Mouse (Mus musculus) stomach, embryonic 15.5 days (tissue): ENCODE measurements around the gene Grik4. TPM values are rescaled to one million over a fixed set of nuclear protein-coding genes. Genes with fewer than 3 reads are reported as not detected.

ENCODE experiments used
- ATAC-seq: fragments of 200-750 bp; cut with Nextera tagmentation; 2 replicates; pipeline ENCODE4 v1.8.0; 2017; ENCODE audit warnings: low read depth, moderate number of reproducible peaks, moderate TSS enrichment; ENCODE audit not compliant: insufficient read depth, low FRiP score
- H3K27ac ChIP-seq: fragments of 300-500 bp; sonication (generic); 2 replicates; pipeline ENCODE4 v1.5.1; 2015; ENCODE audit warnings: mild to moderate bottlenecking, inconsistent platforms
- H3K27me3 ChIP-seq: fragments of 300-500 bp; sonication (generic); replicated peaks from 2 replicates; pipeline ENCODE4 v1.6.1; 2015; ENCODE audit warnings: inconsistent platforms
- H3K36me3 ChIP-seq: fragments of 300-500 bp; sonication (generic); 2 replicates; pipeline ENCODE4 v1.6.1; 2015; ENCODE audit warnings: inconsistent platforms
- H3K4me1 ChIP-seq: fragments of 300-500 bp; sonication (generic); 2 replicates; pipeline ENCODE4 v1.6.1; 2015; ENCODE audit warnings: inconsistent platforms
- H3K4me2 ChIP-seq: fragments of 300-500 bp; sonication (generic); 2 replicates; pipeline ENCODE4 v1.6.1; 2015; ENCODE audit warnings: mild to moderate bottlenecking, inconsistent platforms
- H3K4me3 ChIP-seq: fragments of 300-500 bp; sonication (generic); replicated peaks from 2 replicates; pipeline ENCODE4 v1.5.1; 2015; ENCODE audit warnings: inconsistent platforms
- H3K9ac ChIP-seq: fragments of 300-500 bp; sonication (generic); 2 replicates; pipeline ENCODE4 v1.6.1; 2015; ENCODE audit warnings: inconsistent platforms
- H3K9me3 ChIP-seq: fragments of 300-500 bp; sonication (generic); 2 replicates; pipeline ENCODE4 v1.6.1; 2016; ENCODE audit warnings: inconsistent platforms
- WGBS: fragments of 180-500 bp; shearing (Covaris S2); methylation state at CpG from one replicate; pipeline ENCODE4 v1.1.7; 2015; 5-methylcytosine and 5-hydroxymethylcytosine counted together
- polyA plus RNA-seq: library from polyadenylated mRNA; unstranded; fragments of >200 nt; fragmentation: Nextera tagmentation; extraction: Ambion mirVana; gene quantifications from 2 replicates; pipeline ENCODE4 v1.2.1, GENCODE M21; 2015

The Grik4 gene
- polyA plus RNA-seq, 1 experiment from 2014 or later: 1.1 TPM

DNA sequence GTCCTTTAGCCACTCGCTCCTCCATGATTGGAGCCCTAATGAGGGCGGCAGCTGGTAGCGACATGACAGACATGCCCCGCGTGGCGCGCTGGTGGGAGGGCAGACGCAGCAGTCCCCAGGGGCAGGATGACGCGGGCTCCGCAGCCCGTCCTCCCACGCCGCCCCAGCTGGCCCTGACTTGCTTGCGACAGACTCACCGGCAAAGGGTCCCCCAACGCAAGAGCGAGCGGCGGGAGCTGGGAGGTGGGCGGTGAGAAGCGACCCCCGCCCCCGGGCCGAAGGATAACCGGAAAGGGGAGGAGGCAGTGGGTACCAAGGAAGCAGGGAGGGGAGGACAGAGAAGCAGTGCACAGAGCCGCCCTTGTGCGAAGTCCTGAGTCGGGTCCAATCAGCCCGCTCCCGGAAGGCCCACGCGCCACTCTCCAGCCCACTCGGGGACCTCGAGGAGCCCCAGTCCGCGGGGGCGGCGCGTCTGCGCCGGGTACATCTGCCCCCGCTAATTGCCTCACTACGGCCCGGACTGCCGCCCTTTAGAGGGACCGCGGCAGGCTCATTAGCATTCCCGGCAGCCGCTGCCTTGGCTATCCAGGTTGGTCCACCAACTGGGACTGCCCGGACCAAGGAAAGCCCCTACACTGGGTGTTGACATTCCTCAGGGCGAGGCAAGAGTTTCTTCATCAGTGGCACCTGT, 46.8 kb downstream of the Grik4 start:
- no peaks in the 10 kb centered on the region for H3K9me3 ChIP-seq
- H3K4me3 ChIP-seq: peak overlapping the region; percentile 49
- H3K9ac ChIP-seq: peak overlapping the region; percentile 11; the same call in 1 of the 2 replicates
- under 1% methylated on average over 52 of the region's 52 CpGs for WGBS
- no peaks in the 10 kb centered on the region for H3K27me3 ChIP-seq
- H3K27ac ChIP-seq: no peak overlapping the region
- peak; percentile 40; the same call in 1 of the 2 replicates for ATAC-seq
- H3K36me3 ChIP-seq: no peaks in the 10 kb centered on the region
- peaks cover 16% of the 10 kb centered on the region for H3K4me1 ChIP-seq
- H3K4me2 ChIP-seq: peak overlapping the region; percentile 98

DNA sequence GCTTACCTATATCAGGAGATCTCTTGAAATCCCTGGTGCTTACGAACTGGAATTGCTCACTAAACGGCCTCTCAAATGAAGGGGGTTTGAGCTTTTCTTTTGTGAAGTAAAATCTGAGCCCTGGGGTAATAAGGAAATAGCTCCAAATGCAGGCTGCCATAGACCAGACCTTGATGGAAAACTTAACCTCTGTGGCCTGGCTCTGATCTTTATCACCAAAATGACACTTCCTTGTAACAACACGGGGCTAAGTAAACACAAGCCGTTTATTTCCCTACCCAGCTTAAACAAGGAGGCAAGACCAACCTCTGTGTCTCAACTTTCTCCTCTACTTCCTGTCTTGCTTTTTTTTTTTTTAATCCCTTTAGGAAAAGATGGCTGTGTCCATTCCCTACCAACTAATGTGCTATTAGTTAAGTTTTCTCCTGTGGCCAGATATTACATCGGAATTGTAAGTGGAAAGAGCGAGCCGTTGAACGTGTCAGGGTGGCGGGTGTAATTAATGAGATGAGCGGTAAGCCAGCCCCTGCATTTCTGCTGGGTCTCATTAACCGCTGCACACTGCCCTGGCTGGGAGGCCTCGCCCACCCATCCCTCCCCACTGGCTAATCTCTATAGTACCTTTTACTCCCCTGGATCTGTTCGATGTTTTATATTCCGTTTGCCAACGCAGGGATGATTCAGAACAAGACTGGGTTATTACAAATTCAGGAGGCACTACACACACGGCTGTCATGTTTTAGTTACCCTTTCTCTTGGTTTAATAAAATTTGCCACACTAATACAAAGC, 47.7 kb downstream of the Grik4 start:
- 5% methylated on average over 16 of the region's 16 CpGs for WGBS
- H3K4me3 ChIP-seq: peak overlapping the region; percentile 49; the same call in 1 of the 2 replicates
- H3K27me3 ChIP-seq: no peaks in the 10 kb centered on the region
- H3K36me3 ChIP-seq: no peaks in the 10 kb centered on the region
- peak overlapping the region; percentile 98 for H3K4me2 ChIP-seq
- no peak overlapping the region for H3K27ac ChIP-seq
- ATAC-seq: no peak
- H3K9ac ChIP-seq: no peak overlapping the region
- peaks cover 16% of the 10 kb centered on the region for H3K4me1 ChIP-seq
- no peaks in the 10 kb centered on the region for H3K9me3 ChIP-seq

DNA sequence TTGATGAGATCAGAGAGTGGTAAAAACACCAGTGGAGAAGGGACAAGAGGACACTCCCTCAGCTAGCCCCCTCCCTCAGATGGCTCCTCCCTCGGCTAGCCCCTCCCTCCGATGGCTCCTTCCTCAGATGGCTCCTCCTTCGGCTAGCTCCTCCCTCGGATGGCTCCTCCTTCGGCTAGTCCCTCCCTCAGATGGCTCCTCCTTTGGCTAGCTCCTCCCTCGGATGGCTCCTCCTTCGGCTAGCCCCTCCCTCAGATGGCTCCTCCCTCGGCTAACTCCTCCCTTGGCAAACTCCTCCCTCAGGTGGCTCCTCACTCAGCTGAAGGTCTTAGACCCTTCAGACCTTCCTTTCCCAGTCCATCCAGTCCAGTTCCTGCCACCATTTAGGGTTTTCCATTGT, 51.5 kb downstream of the Grik4 start:
- Histone ChIP-seq H3K4me3 (no peak overlapping the region), H3K4me1 (peaks cover 11% of the 10 kb centered on the region), H3K4me2 (no peak overlapping the region), H3K27ac (no peak overlapping the region), H3K9ac (no peak overlapping the region), H3K9me3 (no peaks in the 10 kb centered on the region), H3K27me3 (no peaks in the 10 kb centered on the region), H3K36me3 (no peaks in the 10 kb centered on the region)
- WGBS: 84% methylated on average over 8 of the region's 8 CpGs
- no peak for ATAC-seq

DNA sequence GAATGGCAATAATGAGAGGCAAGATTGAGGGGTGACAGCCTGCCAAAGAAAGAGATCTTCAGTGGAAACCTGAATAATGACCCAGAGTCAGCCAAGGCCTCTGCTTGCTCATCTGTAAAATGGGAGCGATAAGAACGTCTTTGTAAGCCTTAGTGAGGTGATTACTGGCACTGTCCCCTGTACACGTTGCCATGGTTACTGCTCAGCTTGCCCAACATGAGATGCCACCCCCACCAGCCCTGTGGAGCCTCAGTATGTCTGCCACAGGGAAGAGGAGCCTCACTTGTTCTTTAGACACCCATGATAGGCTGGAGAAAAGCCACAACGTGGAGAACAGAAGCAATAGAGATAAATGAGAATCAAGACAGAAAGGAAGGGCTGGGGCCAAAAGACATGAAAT, 56.4 kb downstream of the Grik4 start:
- Histone ChIP-seq H3K4me2 (no peak overlapping the region), H3K4me3 (no peak overlapping the region), H3K27me3 (no peaks in the 10 kb centered on the region), H3K36me3 (no peaks in the 10 kb centered on the region), H3K4me1 (peaks cover 14% of the 10 kb centered on the region; the same call in 1 of the 2 replicates), H3K9ac (no peak overlapping the region), H3K27ac (no peak overlapping the region), H3K9me3 (no peaks in the 10 kb centered on the region)
- 80% methylated on average over 4 of the region's 4 CpGs for WGBS
- ATAC-seq: no peak

DNA sequence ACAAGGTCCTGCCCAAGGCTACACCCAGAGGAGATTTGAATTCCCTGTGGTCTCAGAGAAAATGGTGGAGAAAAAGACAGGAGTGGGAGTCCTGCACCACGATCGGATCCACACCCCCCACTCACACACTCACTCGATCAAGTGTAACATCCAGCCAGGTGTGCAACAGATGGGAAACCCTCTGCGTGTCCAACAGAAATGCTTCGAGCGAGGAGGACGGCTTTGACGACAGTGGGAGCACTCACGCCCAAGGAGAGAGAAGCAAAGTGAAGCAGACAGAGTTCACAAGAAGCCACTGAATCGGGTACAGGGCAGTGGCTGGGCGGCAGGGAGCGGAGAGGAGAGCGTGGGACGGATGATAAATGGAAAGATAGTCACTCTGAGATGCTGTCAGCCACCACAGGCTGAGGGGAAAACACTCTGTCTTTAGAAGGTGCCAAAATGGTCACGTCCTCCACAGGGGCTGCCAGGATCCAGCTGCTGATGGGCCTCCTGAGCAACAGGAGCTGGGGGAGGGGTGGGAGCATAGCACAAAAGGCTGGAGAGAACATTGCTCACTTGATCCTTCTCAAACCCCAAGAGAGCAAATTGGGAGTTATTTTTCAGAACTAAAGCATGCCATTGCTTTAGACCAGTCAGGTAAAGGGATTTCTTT, 58.1 kb downstream of the Grik4 start:
- WGBS: 35% methylated on average over 15 of the region's 15 CpGs
- Histone ChIP-seq H3K4me1 (peaks cover 17% of the 10 kb centered on the region; the same call in 1 of the 2 replicates), H3K9ac (no peak overlapping the region), H3K4me2 (no peak overlapping the region), H3K9me3 (no peaks in the 10 kb centered on the region), H3K4me3 (no peak overlapping the region), H3K36me3 (no peaks in the 10 kb centered on the region), H3K27ac (no peak overlapping the region), H3K27me3 (no peaks in the 10 kb centered on the region)
- no peak for ATAC-seq

DNA sequence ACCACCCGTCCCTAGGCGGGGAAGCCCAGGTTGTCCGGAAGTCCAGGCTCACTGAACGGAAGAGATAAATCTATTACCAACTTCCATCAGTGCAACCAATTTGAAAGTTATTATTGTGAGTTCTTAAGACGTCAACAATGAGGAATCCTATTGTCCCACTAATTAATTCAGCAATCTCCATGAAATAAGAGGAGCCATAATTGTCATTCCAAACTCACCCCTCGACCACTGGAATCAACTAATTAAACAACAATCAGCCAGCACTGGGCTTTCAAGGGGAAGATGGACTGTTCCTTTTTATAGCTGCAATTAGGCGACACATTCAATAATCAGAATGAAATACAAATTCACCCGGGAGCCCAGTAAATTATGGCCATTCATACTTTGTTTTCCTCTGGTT, 58.7 kb downstream of the Grik4 start:
- ATAC-seq: no peak
- Histone ChIP-seq H3K4me2 (no peak overlapping the region), H3K4me1 (peaks cover 17% of the 10 kb centered on the region; the same call in 1 of the 2 replicates), H3K36me3 (no peaks in the 10 kb centered on the region), H3K27ac (no peak overlapping the region), H3K4me3 (no peak overlapping the region), H3K9ac (no peak overlapping the region), H3K9me3 (no peaks in the 10 kb centered on the region), H3K27me3 (no peaks in the 10 kb centered on the region)
- WGBS: 54% methylated on average over 8 of the region's 8 CpGs

DNA sequence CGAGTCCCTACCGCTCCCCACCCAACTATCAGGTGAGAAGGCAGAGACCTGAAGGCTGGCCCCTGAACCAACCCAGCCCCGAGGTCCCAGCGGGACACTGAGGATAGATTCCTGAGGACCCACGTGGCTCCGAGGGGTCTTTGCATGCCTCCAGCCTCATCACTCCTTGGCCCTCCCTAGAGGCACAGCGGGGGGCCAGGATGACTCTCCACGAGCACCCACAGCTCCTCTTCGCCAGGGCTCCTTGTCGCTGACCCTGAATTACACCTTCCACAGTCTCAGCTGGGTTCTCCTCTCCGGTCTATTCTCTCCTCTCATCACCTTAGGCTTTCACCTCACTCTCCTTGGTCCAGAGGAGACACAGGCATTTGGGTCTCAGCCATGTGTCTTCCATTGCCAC, 59.2 kb downstream of the Grik4 start:
- Histone ChIP-seq H3K36me3 (no peaks in the 10 kb centered on the region), H3K27me3 (no peaks in the 10 kb centered on the region), H3K9me3 (no peaks in the 10 kb centered on the region), H3K4me1 (peaks cover 17% of the 10 kb centered on the region; the same call in 1 of the 2 replicates), H3K27ac (no peak overlapping the region), H3K9ac (no peak overlapping the region), H3K4me3 (no peak overlapping the region), H3K4me2 (peak overlapping the region; percentile 34; the same call in 1 of the 2 replicates)
- WGBS: 57% methylated on average over 11 of the region's 11 CpGs
- ATAC-seq: no peak

DNA sequence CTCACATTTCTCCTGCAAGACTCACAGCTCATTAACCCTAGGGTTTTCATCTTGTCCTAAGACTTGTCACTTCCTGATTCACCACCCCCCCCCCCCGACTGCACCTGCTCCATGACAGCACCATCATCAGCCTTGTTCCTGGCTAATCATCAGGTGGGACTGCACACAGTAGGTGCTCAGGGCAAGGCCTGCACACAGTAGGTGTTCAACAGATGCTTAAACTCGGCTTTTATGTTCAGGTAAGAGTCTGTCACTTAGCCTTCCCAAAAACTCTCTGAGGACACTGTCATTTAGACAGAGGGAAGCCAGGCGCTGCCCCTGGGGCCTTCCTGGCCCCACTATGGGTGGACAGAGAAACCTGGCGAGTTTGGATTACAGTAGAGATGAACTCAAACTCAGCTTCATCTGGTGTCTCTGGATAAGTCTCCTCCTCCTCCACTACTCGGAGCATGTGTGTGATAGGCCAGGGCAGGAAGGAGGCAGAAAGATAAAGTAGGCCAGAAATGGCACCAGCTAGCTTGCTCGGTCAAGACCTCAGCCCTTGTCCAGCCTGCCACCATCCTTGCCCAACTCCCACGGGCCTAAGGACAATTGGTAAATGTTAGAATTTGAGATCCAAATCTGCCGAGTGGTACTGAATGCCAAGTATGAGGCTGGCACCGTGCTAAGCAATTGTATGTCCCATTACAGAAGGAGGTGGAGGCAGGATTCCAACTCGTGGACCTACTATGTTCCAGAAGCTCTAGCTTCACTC, 61.1 kb downstream of the Grik4 start:
- Histone ChIP-seq H3K4me3 (no peak overlapping the region), H3K4me1 (peaks cover 17% of the 10 kb centered on the region; the same call in 1 of the 2 replicates), H3K27ac (no peak overlapping the region), H3K36me3 (no peaks in the 10 kb centered on the region), H3K4me2 (no peak overlapping the region), H3K9ac (no peak overlapping the region), H3K27me3 (no peaks in the 10 kb centered on the region), H3K9me3 (no peaks in the 10 kb centered on the region)
- no peak for ATAC-seq
- WGBS: 81% methylated on average over 10 of the region's 10 CpGs

DNA sequence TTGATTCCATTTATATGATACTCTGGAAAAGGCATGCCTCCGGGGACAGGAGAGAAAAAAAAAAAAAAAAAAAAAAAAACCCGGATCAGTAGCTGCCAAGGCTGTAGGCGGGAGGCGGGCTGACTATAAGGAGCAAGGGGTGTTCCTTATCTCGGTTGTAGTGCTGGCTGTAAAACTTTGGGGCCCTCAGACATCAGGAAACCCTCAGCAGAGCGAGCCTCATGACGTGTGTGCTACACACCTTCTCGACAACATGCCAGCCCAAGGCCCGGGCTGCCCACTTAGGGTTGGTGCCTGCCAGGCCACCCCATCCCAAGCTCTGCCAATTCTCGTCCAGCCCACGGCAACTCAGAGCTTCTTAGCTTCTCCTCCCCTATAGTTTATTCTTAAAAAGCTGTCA, 62.0 kb downstream of the Grik4 start:
- H3K27ac ChIP-seq: no peak overlapping the region
- H3K27me3 ChIP-seq: no peaks in the 10 kb centered on the region
- no peak overlapping the region for H3K9ac ChIP-seq
- no peaks in the 10 kb centered on the region for H3K9me3 ChIP-seq
- no peak overlapping the region for H3K4me2 ChIP-seq
- no peak for ATAC-seq
- 26% methylated on average over 11 of the region's 11 CpGs for WGBS
- peaks cover 17% of the 10 kb centered on the region; the same call in 1 of the 2 replicates for H3K4me1 ChIP-seq
- no peaks in the 10 kb centered on the region for H3K36me3 ChIP-seq
- H3K4me3 ChIP-seq: no peak overlapping the region

DNA sequence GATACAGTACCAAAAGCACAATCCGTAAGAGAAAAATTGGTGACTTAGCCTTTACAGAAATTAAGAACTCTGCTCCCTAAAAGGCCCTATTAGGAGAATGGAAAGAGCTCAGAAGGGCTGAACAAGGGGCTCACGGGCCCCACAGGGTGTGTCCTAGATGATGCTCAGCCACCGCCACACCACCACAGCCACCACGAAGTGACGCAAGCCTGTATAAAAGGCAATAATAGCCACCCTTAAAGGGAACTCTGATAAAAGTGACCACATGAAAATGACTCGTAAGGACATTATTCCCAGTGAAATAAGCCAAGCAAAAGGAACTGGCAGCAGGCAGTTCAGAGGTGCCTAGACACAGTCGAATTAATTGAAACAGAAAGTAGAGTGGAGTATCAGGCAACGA, 63.3 kb downstream of the Grik4 start:
- ATAC-seq: no peak
- peaks cover 13% of the 10 kb centered on the region; the same call in 1 of the 2 replicates for H3K4me1 ChIP-seq
- no peak overlapping the region for H3K27ac ChIP-seq
- no peak overlapping the region for H3K4me2 ChIP-seq
- WGBS: 74% methylated on average over 8 of the region's 8 CpGs
- H3K36me3 ChIP-seq: no peaks in the 10 kb centered on the region
- no peaks in the 10 kb centered on the region for H3K27me3 ChIP-seq
- no peak overlapping the region for H3K4me3 ChIP-seq
- H3K9me3 ChIP-seq: no peaks in the 10 kb centered on the region
- H3K9ac ChIP-seq: no peak overlapping the region

DNA sequence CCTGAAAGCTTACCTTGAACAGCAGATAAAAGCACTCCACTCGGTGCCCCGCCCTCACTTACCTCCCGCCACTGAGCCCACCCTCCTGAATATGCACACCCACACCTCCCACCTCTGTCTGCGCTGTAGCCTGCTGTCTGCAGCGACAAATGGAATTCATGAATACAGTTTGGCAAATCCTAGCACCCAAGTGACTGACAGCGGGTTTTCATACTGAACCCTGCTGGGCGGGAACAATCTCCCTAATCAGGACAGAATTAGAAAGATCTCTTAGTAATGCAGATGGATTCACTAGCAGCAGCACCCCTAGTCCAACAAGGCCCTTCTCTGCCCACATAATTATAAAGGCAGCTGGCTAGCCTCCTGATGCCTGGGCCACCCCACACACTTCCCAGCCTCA, 65.9 kb downstream of the Grik4 start:
- Histone ChIP-seq H3K4me2 (no peak overlapping the region), H3K27me3 (no peaks in the 10 kb centered on the region), H3K4me1 (0 out of 2 replicates have a peak, but pooled peaks cover 3% of the 10 kb centered on the region), H3K9ac (no peak overlapping the region), H3K4me3 (no peak overlapping the region), H3K9me3 (no peaks in the 10 kb centered on the region), H3K36me3 (no peaks in the 10 kb centered on the region), H3K27ac (no peak overlapping the region)
- no peak for ATAC-seq
- 34% methylated on average over 7 of the region's 7 CpGs for WGBS
